Mouse (Mus musculus): Measurements from ENCODE around the gene Cd300lg. TPM values are rescaled to one million over a fixed set of nuclear protein-coding genes. Genes with fewer than 3 reads are reported as not detected.

The Cd300lg gene
- 0.59 and 0.63 TPM in 2 replicates for polyA plus RNA-seq (2015; fragmentation: Nextera tagmentation; extraction: Ambion mirVana)

- Histone ChIP-seq H3K27me3 (0 out of 2 replicates have a peak, but pooled peaks cover 6% of the 10 kb centered on the region), H3K36me3 (no peaks in the 10 kb centered on the region), H3K4me3 (no peak within 1 kb of the TSS), H3K4me1 (peaks cover 6% of the 10 kb centered on the region; the same call in 1 of the 2 replicates), H3K9me3 (peaks cover 4% of the 10 kb centered on the region; the same call in 1 of the 2 replicates), H3K27ac (no peak within 1 kb of the TSS), H3K9ac (no peak within 1 kb of the TSS), H3K4me2 (no peak within 1 kb of the TSS)
- WGBS: 60% methylated on average over 5 of the region's 5 CpGs
- ATAC-seq (ENCODE audit: borderline replicate concordance, extremely low read depth, low FRiP score, low TSS enrichment): no peak; the same call in 1 of the 2 replicates
Measured at GRCm38 (mm10) chr11:102041350-102041949, at the start of gene Cd300lg. Cd300lg (plus strand) TSS chr11:102041509.

- Histone ChIP-seq H3K9me3 (no peaks in the 10 kb centered on the region), H3K4me3 (no peak overlapping the region), H3K4me1 (no peaks in the 10 kb centered on the region), H3K4me2 (no peak overlapping the region), H3K27me3 (peaks cover 3% of the 10 kb centered on the region; the same call in 1 of the 2 replicates), H3K27ac (no peak overlapping the region), H3K36me3 (no peaks in the 10 kb centered on the region), H3K9ac (no peak overlapping the region)
- 61% methylated on average over 3 of the region's 3 CpGs for WGBS
- ATAC-seq (ENCODE audit: borderline replicate concordance, extremely low read depth, low FRiP score, low TSS enrichment): no peak
Measured at GRCm38 (mm10) chr11:101991813-101992212, 49.5 kb upstream of the Cd300lg start.

GRCm38 (mm10) chr11:101992411-101992810, 48.9 kb upstream of the Cd300lg start:
- 81% methylated on average over 7 of the region's 7 CpGs for WGBS
- no peaks in the 10 kb centered on the region for H3K4me1 ChIP-seq
- no peak overlapping the region for H3K4me3 ChIP-seq
- no peak overlapping the region for H3K9ac ChIP-seq
- H3K27me3 ChIP-seq: peaks cover 2% of the 10 kb centered on the region; the same call in 1 of the 2 replicates
- H3K9me3 ChIP-seq: no peaks in the 10 kb centered on the region
- ATAC-seq (ENCODE audit: borderline replicate concordance, extremely low read depth, low FRiP score, low TSS enrichment): no peak
- no peak overlapping the region for H3K4me2 ChIP-seq
- H3K36me3 ChIP-seq: no peaks in the 10 kb centered on the region
- H3K27ac ChIP-seq: no peak overlapping the region

- ATAC-seq (ENCODE audit: borderline replicate concordance, extremely low read depth, low FRiP score, low TSS enrichment): no peak
- Histone ChIP-seq H3K27ac (no peak overlapping the region), H3K36me3 (no peaks in the 10 kb centered on the region), H3K4me2 (no peak overlapping the region; the same call in 1 of the 2 replicates), H3K27me3 (no peaks in the 10 kb centered on the region), H3K4me1 (no peaks in the 10 kb centered on the region), H3K9ac (no peak overlapping the region), H3K4me3 (no peak overlapping the region), H3K9me3 (no peaks in the 10 kb centered on the region)
- WGBS: 56% methylated on average over 8 of the region's 8 CpGs
Measured at GRCm38 (mm10) chr11:101994100-101994499, 47.2 kb upstream of the Cd300lg start.

GRCm38 (mm10) chr11:101995938-101996337, 45.4 kb upstream of the Cd300lg start:
- H3K9ac ChIP-seq: no peak overlapping the region
- H3K9me3 ChIP-seq: no peaks in the 10 kb centered on the region
- H3K4me2 ChIP-seq: no peak overlapping the region
- 83% methylated on average over 7 of the region's 7 CpGs for WGBS
- H3K4me3 ChIP-seq: no peak overlapping the region
- H3K36me3 ChIP-seq: no peaks in the 10 kb centered on the region
- H3K27ac ChIP-seq: no peak overlapping the region
- ATAC-seq (ENCODE audit: borderline replicate concordance, extremely low read depth, low FRiP score, low TSS enrichment): no peak
- H3K4me1 ChIP-seq: no peaks in the 10 kb centered on the region
- H3K27me3 ChIP-seq: no peaks in the 10 kb centered on the region

GRCm38 (mm10) chr11:101998258-101998657, 43.1 kb upstream of the Cd300lg start:
- no peaks in the 10 kb centered on the region for H3K4me1 ChIP-seq
- WGBS: 40% methylated on average over 5 of the region's 5 CpGs
- no peak overlapping the region for H3K9ac ChIP-seq
- H3K4me2 ChIP-seq: no peak overlapping the region
- no peak overlapping the region for H3K4me3 ChIP-seq
- no peak overlapping the region for H3K27ac ChIP-seq
- ATAC-seq (ENCODE audit: borderline replicate concordance, extremely low read depth, low FRiP score, low TSS enrichment): no peak
- no peaks in the 10 kb centered on the region for H3K27me3 ChIP-seq
- no peaks in the 10 kb centered on the region for H3K36me3 ChIP-seq
- no peaks in the 10 kb centered on the region for H3K9me3 ChIP-seq

GRCm38 (mm10) chr11:101999466-101999865, 41.8 kb upstream of the Cd300lg start:
- H3K4me2 ChIP-seq: no peak overlapping the region
- ATAC-seq (ENCODE audit: borderline replicate concordance, extremely low read depth, low FRiP score, low TSS enrichment): no peak
- WGBS: 59% methylated on average over 4 of the region's 4 CpGs
- H3K27ac ChIP-seq: no peak overlapping the region
- no peaks in the 10 kb centered on the region for H3K4me1 ChIP-seq
- no peak overlapping the region for H3K9ac ChIP-seq
- H3K36me3 ChIP-seq: no peaks in the 10 kb centered on the region
- no peaks in the 10 kb centered on the region for H3K27me3 ChIP-seq
- no peak overlapping the region for H3K4me3 ChIP-seq
- H3K9me3 ChIP-seq: no peaks in the 10 kb centered on the region

GRCm38 (mm10) chr11:102004251-102004650, 37.1 kb upstream of the Cd300lg start:
- 90% methylated on average over 8 of the region's 8 CpGs for WGBS

GRCm38 (mm10) chr11:102006271-102006670, 35.0 kb upstream of the Cd300lg start:
- Histone ChIP-seq H3K4me3 (no peak overlapping the region), H3K27me3 (no peaks in the 10 kb centered on the region), H3K36me3 (no peaks in the 10 kb centered on the region), H3K4me2 (no peak overlapping the region), H3K27ac (no peak overlapping the region), H3K9me3 (no peaks in the 10 kb centered on the region), H3K9ac (no peak overlapping the region), H3K4me1 (peaks cover 4% of the 10 kb centered on the region; the same call in 1 of the 2 replicates)
- 81% methylated on average over 9 of the region's 9 CpGs for WGBS
- ATAC-seq (ENCODE audit: borderline replicate concordance, extremely low read depth, low FRiP score, low TSS enrichment): no peak

More at GRCm38 (mm10) chr11:102004251-102004650, 37.1 kb upstream of the Cd300lg start:
- Histone ChIP-seq H3K9me3 (no peaks in the 10 kb centered on the region), H3K4me2 (no peak overlapping the region), H3K36me3 (no peaks in the 10 kb centered on the region), H3K9ac (no peak overlapping the region), H3K27ac (no peak overlapping the region), H3K4me1 (peaks cover 2% of the 10 kb centered on the region; the same call in 1 of the 2 replicates), H3K27me3 (no peaks in the 10 kb centered on the region), H3K4me3 (no peak overlapping the region)
- no peak for ATAC-seq (ENCODE audit: borderline replicate concordance, extremely low read depth, low FRiP score, low TSS enrichment)

GRCm38 (mm10) chr11:102006688-102007087, 34.6 kb upstream of the Cd300lg start:
- WGBS: 75% methylated on average over 5 of the region's 5 CpGs
- no peak overlapping the region for H3K9ac ChIP-seq
- ATAC-seq (ENCODE audit: borderline replicate concordance, extremely low read depth, low FRiP score, low TSS enrichment): no peak

GRCm38 (mm10) chr11:102008372-102008771, 32.9 kb upstream of the Cd300lg start:
- Histone ChIP-seq H3K4me1 (peaks cover 4% of the 10 kb centered on the region; the same call in 1 of the 2 replicates), H3K27me3 (no peaks in the 10 kb centered on the region), H3K9ac (no peak overlapping the region), H3K36me3 (no peaks in the 10 kb centered on the region), H3K4me2 (no peak overlapping the region), H3K4me3 (no peak overlapping the region), H3K27ac (no peak overlapping the region), H3K9me3 (no peaks in the 10 kb centered on the region)
- ATAC-seq (ENCODE audit: borderline replicate concordance, extremely low read depth, low FRiP score, low TSS enrichment): no peak
- 82% methylated on average over 8 of the region's 8 CpGs for WGBS

More at GRCm38 (mm10) chr11:102006688-102007087, 34.6 kb upstream of the Cd300lg start:
- H3K4me1 ChIP-seq: peaks cover 4% of the 10 kb centered on the region; the same call in 1 of the 2 replicates
- H3K27ac ChIP-seq: no peak overlapping the region
- H3K4me3 ChIP-seq: no peak overlapping the region
- H3K27me3 ChIP-seq: no peaks in the 10 kb centered on the region
- no peaks in the 10 kb centered on the region for H3K36me3 ChIP-seq
- H3K4me2 ChIP-seq: no peak overlapping the region
- no peaks in the 10 kb centered on the region for H3K9me3 ChIP-seq

- H3K4me2 ChIP-seq: no peak overlapping the region
- WGBS: 44% methylated on average over 15 of the region's 15 CpGs
- no peak overlapping the region for H3K9ac ChIP-seq
- H3K27ac ChIP-seq: 0 out of 2 replicates have a peak overlapping the region, but pooled peaks have one; percentile 2
- no peak for ATAC-seq (ENCODE audit: borderline replicate concordance, extremely low read depth, low FRiP score, low TSS enrichment)
- H3K4me3 ChIP-seq: no peak overlapping the region
- no peaks in the 10 kb centered on the region for H3K36me3 ChIP-seq
- H3K4me1 ChIP-seq: peaks cover 4% of the 10 kb centered on the region; the same call in 1 of the 2 replicates
- H3K27me3 ChIP-seq: no peaks in the 10 kb centered on the region
- no peaks in the 10 kb centered on the region for H3K9me3 ChIP-seq
Measured at GRCm38 (mm10) chr11:102008954-102009637, 32.2 kb upstream of the Cd300lg start.

Measured in lung, embryonic 15.5 days (tissue).